Mouse (Mus musculus): ENCODE measurements around the gene Lhfpl4.

GRCm38 (mm10) chr6:113161982-113162381, 33.2 kb downstream of the Lhfpl4 start:
- no peak for TF ChIP-seq POLR2A (IDR thresholded peaks at IDR 0.05; ENCODE audit: insufficient read depth, low read depth, low read length)
- TF ChIP-seq CTCF (IDR thresholded peaks at IDR 0.05), result no peak
- no peak for TF ChIP-seq EP300 (IDR thresholded peaks at IDR 0.05; ENCODE audit: insufficient read depth, low read depth, low read length)
